Mouse (Mus musculus) naive thymus-derived CD4-positive, alpha-beta T cell, adult 5 months (primary cell): ENCODE data around the gene Slc30a9. TPM values are rescaled to one million over a fixed set of nuclear protein-coding genes. Genes with fewer than 3 reads are reported as not detected.

ENCODE experiments used
- polyA plus RNA-seq: library from polyadenylated mRNA; unstranded; fragments of 100-300 nt; shearing (Covaris generic); gene quantifications from one replicate; pipeline ENCODE4 v1.2.1, GENCODE M21; 2017

The Slc30a9 gene
- 59.9 TPM for polyA plus RNA-seq

GRCm38 (mm10) chr5:67306698-67307521 lies at the start of gene Slc30a9:
Slc30a9 (plus strand) TSS chr5:67306955.

DNA sequence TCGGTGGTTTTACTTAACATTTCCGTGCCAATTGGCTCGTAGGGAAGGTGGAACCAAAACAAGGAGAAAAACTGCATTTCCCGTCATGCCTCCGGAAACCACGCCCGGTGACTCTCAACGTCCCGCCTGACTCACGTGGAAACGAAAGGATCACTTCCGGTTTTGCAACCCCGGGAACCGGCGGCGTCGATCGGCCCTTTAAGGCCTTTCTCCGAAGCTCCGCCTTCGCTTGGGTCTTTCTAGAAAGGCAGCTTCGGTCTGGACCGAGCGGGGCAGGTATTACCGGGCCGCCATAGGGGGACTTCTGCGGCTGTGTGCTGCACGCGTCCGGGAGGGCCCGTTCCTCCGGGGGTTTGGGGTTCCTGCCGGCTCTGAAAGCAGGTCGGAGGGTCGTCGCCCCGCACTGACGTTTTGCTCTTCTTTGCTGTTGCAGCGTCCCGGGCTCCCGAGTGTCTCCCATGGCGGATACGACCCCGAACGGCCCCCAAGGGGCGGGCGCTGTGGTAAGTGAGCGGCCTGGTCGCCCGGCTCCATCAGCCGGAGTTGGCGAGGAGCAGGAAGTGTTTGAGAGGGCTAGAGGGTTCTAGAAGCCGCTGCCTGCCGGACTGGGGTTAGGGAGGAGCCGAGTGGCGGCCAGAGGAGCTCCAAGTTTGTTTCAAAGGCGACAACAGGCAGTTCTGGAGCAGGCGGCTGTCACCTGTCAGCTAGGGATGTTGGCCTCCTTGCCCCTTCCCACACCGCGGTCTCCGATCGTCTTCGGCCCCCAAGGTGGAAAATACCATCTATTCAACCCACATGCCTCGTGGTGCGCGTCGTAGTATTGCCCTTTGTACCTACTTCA lies 46.0 kb upstream of the Slc30a9 start, which contains the start of gene Tmem33:
TSS of gene Tmem33 (plus strand) at position 35 of the 841 bp plus-strand sequence.

Other genes starting within 250 kb of the Slc30a9 start
- gene Phox2b, start 207.7 kb upstream of the Slc30a9 start, polyA plus RNA-seq: not detected
- gene Tmem33, start 46.4 kb upstream of the Slc30a9 start, polyA plus RNA-seq: 70.8 TPM
- 0.85 TPM for gene Bend4, start 121.4 kb downstream of the Slc30a9 start, polyA plus RNA-seq